In genomic region chr16:77503556-77503955, GRCm38 (mm10) we compare ENCODE assay signal across 14 mouse cellular contexts.
A peak's percentile ranks its signal among the peaks of the same experiment; 100 is the strongest.
DNase-seq lines count a peak whose midpoint lies in the region; ATAC-seq and TF ChIP-seq lines count a peak whose summit lies in the region.
"Had no signal": no experiment of that assay in that cellular context is flagged by ENCODE, and none has a peak within 500 bp of the region (broad histone marks: within the 10 kb centered on the region; RNA-seq: fewer than 3 reads in every experiment).

No protein-coding gene starts in this region.

- WGBS in hindbrain, embryonic 13.5 days, result 53% methylated on average over 5 of the region's 5 CpGs
- WGBS in hindbrain, embryonic 10.5 days, result 90% methylated on average over 5 of the region's 5 CpGs
- WGBS in forebrain, embryonic 16.5 days, result 26% methylated on average over 5 of the region's 5 CpGs
- WGBS in midbrain, postnatal 0 days, result 34% methylated on average over 5 of the region's 5 CpGs

- no peaks in the 10 kb centered on the region for H3K9me3 ChIP-seq in hindbrain, embryonic 13.5 days
- 0 out of 2 replicates have a peak, but pooled peaks cover 6% of the 10 kb centered on the region for H3K9me3 ChIP-seq in hindbrain, embryonic 10.5 days
- no peaks in the 10 kb centered on the region for H3K9me3 ChIP-seq in forebrain, embryonic 16.5 days (ENCODE audit: control insufficient read depth, low read length)
- no peaks in the 10 kb centered on the region for H3K9me3 ChIP-seq in midbrain, postnatal 0 days (ENCODE audit: low read length)
- H3K9me3 ChIP-seq: kidney, embryonic 15.5 days; lung, embryonic 15.5 days; neural tube, embryonic 12.5 days had no signal

- H3K36me3 ChIP-seq in hindbrain, embryonic 13.5 days, result peaks cover 10% of the 10 kb centered on the region; the same call in 1 of the 2 replicates
- H3K36me3 ChIP-seq in hindbrain, embryonic 10.5 days, result peaks cover 26% of the 10 kb centered on the region
- H3K36me3 ChIP-seq in forebrain, embryonic 16.5 days (ENCODE audit: control insufficient read depth, insufficient read depth), result no peaks in the 10 kb centered on the region
- H3K36me3 ChIP-seq in midbrain, postnatal 0 days (ENCODE audit: insufficient read depth, low read length), result no peaks in the 10 kb centered on the region
- H3K36me3 ChIP-seq: lung, embryonic 15.5 days had no signal

- no peaks in the 10 kb centered on the region for H3K27me3 ChIP-seq in hindbrain, embryonic 13.5 days
- no peaks in the 10 kb centered on the region for H3K27me3 ChIP-seq in hindbrain, embryonic 10.5 days (ENCODE audit: insufficient read depth, poor library complexity, severe bottlenecking)
- H3K27me3 ChIP-seq in forebrain, embryonic 16.5 days (replicated peaks; ENCODE audit: control insufficient read depth, insufficient read depth, low read length), result no peaks in the 10 kb centered on the region
- no peaks in the 10 kb centered on the region for H3K27me3 ChIP-seq in midbrain, postnatal 0 days (ENCODE audit: insufficient read depth, low read length)
- H3K27me3 ChIP-seq: kidney, embryonic 15.5 days; lung, embryonic 15.5 days; neural tube, embryonic 12.5 days had no signal

- no peak for ATAC-seq in hindbrain, embryonic 13.5 days (ENCODE audit: low FRiP score)
- no peak for ATAC-seq in forebrain, embryonic 16.5 days
- no peak for ATAC-seq in midbrain, postnatal 0 days (ENCODE audit: low FRiP score)
- ATAC-seq in erythroid progenitor cell, adult 5-6 weeks (replicated peaks; ENCODE audit: low FRiP score, poor library complexity, severe bottlenecking), result no peak

- H3K4me2 ChIP-seq in hindbrain, embryonic 13.5 days, result peak overlapping the region; percentile 36
- peak overlapping the region; percentile 45 for H3K4me2 ChIP-seq in forebrain, embryonic 16.5 days (ENCODE audit: low read length)
- H3K4me2 ChIP-seq in midbrain, postnatal 0 days (ENCODE audit: low read depth, low read length, poor library complexity, severe bottlenecking), result peak overlapping the region; percentile 21
- H3K4me2 ChIP-seq: kidney, embryonic 15.5 days; lung, embryonic 15.5 days; neural tube, embryonic 12.5 days had no signal

- peak overlapping the region; percentile 16; the same call in 1 of the 2 replicates for H3K4me3 ChIP-seq in hindbrain, embryonic 13.5 days
- H3K4me3 ChIP-seq in hindbrain, embryonic 10.5 days, result no peak overlapping the region
- no peak overlapping the region for H3K4me3 ChIP-seq in brown adipose tissue, adult 24 weeks (ENCODE audit: insufficient read depth, low read depth, low read length)
- H3K4me3 ChIP-seq in forebrain, embryonic 16.5 days (replicated peaks; ENCODE audit: low read length), result peak overlapping the region; percentile 32
- peak overlapping the region; percentile 27 for H3K4me3 ChIP-seq in midbrain, postnatal 0 days (ENCODE audit: low read depth, low read length)
- H3K4me3 ChIP-seq: kidney, embryonic 15.5 days; lung, embryonic 15.5 days; neural tube, embryonic 12.5 days had no signal

- peaks cover 16% of the 10 kb centered on the region for H3K4me1 ChIP-seq in hindbrain, embryonic 13.5 days (replicated peaks)
- H3K4me1 ChIP-seq in hindbrain, embryonic 10.5 days (replicated peaks), result peaks cover 16% of the 10 kb centered on the region
- H3K4me1 ChIP-seq in brown adipose tissue, adult 24 weeks (ENCODE audit: control insufficient read depth, insufficient read depth, insufficient read length, low read length), result no peaks in the 10 kb centered on the region; the same call in 1 of the 2 replicates
- H3K4me1 ChIP-seq in forebrain, embryonic 16.5 days (replicated peaks; ENCODE audit: control insufficient read depth, insufficient read depth, low read length), result peaks cover 18% of the 10 kb centered on the region
- H3K4me1 ChIP-seq in midbrain, postnatal 0 days (ENCODE audit: insufficient read depth, low read length), result no peaks in the 10 kb centered on the region

- no peak for TF ChIP-seq CTCF in midbrain, postnatal 0 days (IDR thresholded peaks at IDR 0.05)

- 0 out of 2 replicates have a peak overlapping the region, but pooled peaks have one; percentile 30 for H3K27ac ChIP-seq in hindbrain, embryonic 13.5 days
- H3K27ac ChIP-seq in hindbrain, embryonic 10.5 days, result no peak overlapping the region
- 0 out of 2 replicates have a peak overlapping the region, but pooled peaks have one; percentile 15 for H3K27ac ChIP-seq in brown adipose tissue, adult 24 weeks (replicated peaks; ENCODE audit: low read depth, low read length)
- no peak overlapping the region for H3K27ac ChIP-seq in forebrain, embryonic 16.5 days (ENCODE audit: low read length)
- no peak overlapping the region for H3K27ac ChIP-seq in midbrain, postnatal 0 days (ENCODE audit: low read depth, low read length)
- H3K27ac ChIP-seq: kidney, embryonic 15.5 days; lung, embryonic 15.5 days; neural tube, embryonic 12.5 days had no signal

- H3K9ac ChIP-seq in hindbrain, embryonic 13.5 days, result no peak overlapping the region
- H3K9ac ChIP-seq in forebrain, embryonic 16.5 days (replicated peaks; ENCODE audit: low read depth, low read length), result peak overlapping the region; percentile 16
- H3K9ac ChIP-seq in midbrain, postnatal 0 days (replicated peaks; ENCODE audit: low read length, poor library complexity, severe bottlenecking), result no peak overlapping the region
- H3K9ac ChIP-seq: kidney, embryonic 15.5 days; lung, embryonic 15.5 days; neural tube, embryonic 12.5 days had no signal

- DNase-seq in hindbrain, embryonic 10.5 days (ENCODE audit: low spot score), result no peak
- DNase-seq in midbrain, postnatal 0 days (ENCODE audit: low spot score), result peak; percentile 51
- DNase-seq in urinary bladder, postnatal 36 days (ENCODE audit: low spot score in 2 of 2), result no peak
- DNase-seq: gastrocnemius, postnatal 14 days; left cerebral cortex, postnatal 4 days; right cerebral cortex, postnatal 4 days; thymus, postnatal 14 days had no signal

Comparison
In these comparisons a context has a peak if more than half of its experiments do, and no peak if none do; other contexts are left out.
1. H3K27ac ChIP-seq: peak in hindbrain, embryonic 13.5 days (single experiment) and brown adipose tissue, adult 24 weeks (single experiment); none in hindbrain, embryonic 10.5 days (single experiment), forebrain, embryonic 16.5 days (single experiment) and midbrain, postnatal 0 days (single experiment).
2. H3K4me3 ChIP-seq: peak in hindbrain, embryonic 13.5 days (single experiment), forebrain, embryonic 16.5 days (single experiment) and midbrain, postnatal 0 days (single experiment); none in hindbrain, embryonic 10.5 days (single experiment) and brown adipose tissue, adult 24 weeks (single experiment).
3. Peak in every context shown above with its lines, with median percentiles within 50 percentile points of each other: H3K4me2 ChIP-seq.